Mouse (Mus musculus) CH12.LX (cell line): ENCODE data around the gene Rab8a. TPM values are rescaled to one million over a fixed set of nuclear protein-coding genes. Genes with fewer than 3 reads are reported as not detected.

ENCODE experiments used
- DNase-seq: peaks from one replicate; pipeline ENCODE4 v3.0.0-alpha.2; 2013; ENCODE audit errors: extremely low read depth
- H3K27ac ChIP-seq: 2 replicates; pipeline ENCODE4 v1.5.1; 2012; ENCODE audit warnings: low read depth, mild to moderate bottlenecking, control low read depth, moderate library complexity; ENCODE audit not compliant: insufficient read depth
- H3K27me3 ChIP-seq: replicated peaks from 2 replicates; pipeline ENCODE3; 2012; ENCODE audit warnings: inconsistent platforms
- H3K36me3 ChIP-seq, 2 experiments: replicated peaks in 1 of 2; 2 replicates each; pipeline versions ENCODE3 to v1.6.1; 2012; ENCODE audit warnings: inconsistent platforms in 1 of 2, low read length in 1 of 2, mild to moderate bottlenecking in 1 of 2, mixed read lengths in 1 of 2, moderate library complexity in 1 of 2; ENCODE audit not compliant: control insufficient read depth in 1 of 2, insufficient read depth in 1 of 2
- H3K4me1 ChIP-seq, 2 experiments: 2 replicates each; pipeline ENCODE4 v1.6.1; 2012; ENCODE audit warnings: inconsistent platforms in 1 of 2, moderate library complexity in 1 of 2; ENCODE audit not compliant: insufficient read depth in 2 of 2, control insufficient read depth in 1 of 2
- H3K4me2 ChIP-seq: 2 replicates; pipeline ENCODE4 v1.6.1; 2012; ENCODE audit warnings: low read depth, mild to moderate bottlenecking, control low read depth; ENCODE audit not compliant: poor library complexity, insufficient read depth, severe bottlenecking
- H3K4me3 ChIP-seq, 3 experiments: fragments of 150-350 bp in 1 of 3; sonication (generic) in 1 of 3; replicated peaks in 1 of 3; 2 replicates each; pipeline versions ENCODE3 to v1.5.1; 2011 to 2012; ENCODE audit warnings: low read depth in 2 of 3, low read length in 2 of 3, mild to moderate bottlenecking in 2 of 3, moderate library complexity in 2 of 3, control low read depth in 1 of 3, improper control_type of control experiment in 1 of 3, inconsistent platforms in 1 of 3, mixed read lengths in 1 of 3; ENCODE audit not compliant: poor library complexity in 1 of 3
- H3K79me2 ChIP-seq: replicated peaks from 2 replicates; pipeline ENCODE4 v1.6.1; 2012; ENCODE audit warnings: mild to moderate bottlenecking, moderate library complexity; ENCODE audit not compliant: control insufficient read depth, poor library complexity, insufficient read depth, severe bottlenecking; ENCODE audit errors: extremely low read depth
- H3K9ac ChIP-seq: 2 replicates; pipeline ENCODE4 v1.6.1; 2012; ENCODE audit warnings: low read depth, mild to moderate bottlenecking, control low read depth, moderate library complexity; ENCODE audit not compliant: insufficient read depth
- H3K9me3 ChIP-seq: replicated peaks from 2 replicates; pipeline ENCODE3; 2012; ENCODE audit warnings: low read length, inconsistent platforms, mixed read lengths
- BHLHE40 ChIP-seq: IDR thresholded peaks from 2 replicates; pipeline ENCODE4 v1.6.1; 2011; ENCODE audit warnings: mild to moderate bottlenecking, low read depth, low read length, improper control_type of control experiment
- CTCF ChIP-seq, 2 experiments: IDR thresholded peaks in 1 of 2; conservative IDR thresholded peaks in 1 of 2; 2 replicates each; pipeline ENCODE4 v1.5.1; 2011 to 2012; ENCODE audit warnings: low read depth in 2 of 2, low read length in 2 of 2, improper control_type of control experiment in 1 of 2, inconsistent platforms in 1 of 2, mild to moderate bottlenecking in 1 of 2, moderate library complexity in 1 of 2
- ELF1 ChIP-seq: IDR thresholded peaks from 2 replicates; pipeline ENCODE4 v1.6.1; 2014; ENCODE audit warnings: low read depth, mild to moderate bottlenecking, inconsistent platforms, low read length, improper control_type of control experiment
- GABPA ChIP-seq: IDR thresholded peaks from 2 replicates; pipeline ENCODE4 v1.6.1; 2012; ENCODE audit warnings: low read depth, low read length, improper control_type of control experiment, inconsistent platforms; ENCODE audit not compliant: insufficient replicate concordance
- HCFC1 ChIP-seq: IDR thresholded peaks from 2 replicates; pipeline ENCODE4 v1.6.1; 2012; ENCODE audit warnings: low read depth, mild to moderate bottlenecking, inconsistent platforms, low read length, improper control_type of control experiment
- IRF4 ChIP-seq: IDR thresholded peaks from 2 replicates; pipeline ENCODE4 v1.6.1; 2014; ENCODE audit warnings: low read depth, mild to moderate bottlenecking, inconsistent platforms, low read length, improper control_type of control experiment
- JUN ChIP-seq: IDR thresholded peaks from 2 replicates; pipeline ENCODE4 v1.6.1; 2011; ENCODE audit warnings: low read depth, mild to moderate bottlenecking, low read length, improper control_type of control experiment, moderate library complexity; ENCODE audit not compliant: insufficient read depth
- MAZ ChIP-seq: IDR thresholded peaks from 2 replicates; pipeline ENCODE4 v1.6.1; 2012; ENCODE audit warnings: low read depth, mild to moderate bottlenecking, inconsistent platforms, low read length, improper control_type of control experiment, moderate library complexity
- MEF2A ChIP-seq: IDR thresholded peaks from 2 replicates; pipeline ENCODE4 v1.6.1; 2014; ENCODE audit warnings: low read depth, mild to moderate bottlenecking, inconsistent platforms, low read length, improper control_type of control experiment, borderline replicate concordance
- RAD21 ChIP-seq: IDR thresholded peaks from 2 replicates; pipeline ENCODE4 v1.6.1; 2011; ENCODE audit warnings: low read depth, mild to moderate bottlenecking, low read length, improper control_type of control experiment, moderate library complexity
- RCOR1 ChIP-seq: conservative IDR thresholded peaks from 2 replicates; pipeline ENCODE4 v1.6.1; 2012; ENCODE audit warnings: low read depth, mild to moderate bottlenecking, inconsistent platforms, low read length, improper control_type of control experiment
- TBP ChIP-seq: conservative IDR thresholded peaks from 2 replicates; pipeline ENCODE4 v1.6.1; 2011; ENCODE audit warnings: low read depth, low read length, improper control_type of control experiment
- UBTF ChIP-seq: IDR thresholded peaks from 2 replicates; pipeline ENCODE4 v1.6.1; 2012; ENCODE audit warnings: low read depth, mild to moderate bottlenecking, inconsistent platforms, low read length, improper control_type of control experiment, moderate library complexity
- ZMIZ1 ChIP-seq: IDR thresholded peaks from 2 replicates; pipeline ENCODE4 v1.6.1; 2012; ENCODE audit warnings: low read depth, mild to moderate bottlenecking, inconsistent platforms, low read length, improper control_type of control experiment
- dilution Hi-C: fragments of 300-500 bp; cut with MboI; formaldehyde crosslinking; loops from 2 replicates; pipeline ENCODE4 v1.14.3; 2020; ENCODE audit warnings: low sequenced_read_pairs; ENCODE audit not compliant: extremely low pct_unique_long_range_greater_than_20kb, extremely low pct_ligation_motif_present
- in situ Hi-C: fragments of 300-500 bp; cut with MboI; formaldehyde crosslinking; loops from 3 replicates; pipeline ENCODE4 v1.14.3; 2019; ENCODE audit warnings: low sequenced_read_pairs, low pct_ligation_motif_present, low pct_unique_long_range_greater_than_20kb, mixed read lengths
- polyA plus RNA-seq: library from polyadenylated mRNA; unstranded; fragments of >175 nt; gene quantifications from 2 replicates; pipeline ENCODE4 v1.2.1, GENCODE M21; 2012; ENCODE audit warnings: low read depth; ENCODE audit not compliant: insufficient read length
- total RNA-seq, 2 experiments: library from RNA; depleted of rRNA; stranded (reverse); fragments of 300-350 nt in 1 of 2; fragments of >200 nt in 1 of 2; gene quantifications; 2 replicates each; pipeline ENCODE4 v1.2.3; 2012 to 2014

The Rab8a gene
- total and polyA plus RNA-seq, 3 experiments, result 102 to 190 (median 136) TPM

- TF ChIP-seq TBP, result peak; percentile 82
Observed at GRCm38 (mm10) chr8:72160707-72161697, at the start of gene Rab8a (continued).

- DNase-seq, result no peak
- TF ChIP-seq CTCF (conservative IDR thresholded peaks at IDR 0.05 in 1 of 2, IDR thresholded peaks at IDR 0.05 in 1 of 2; ENCODE audit: low read depth in 2 of 2, low read length in 2 of 2) (peak in 1 of 2 experiments; percentile 37; a peak in 2 of 4 replicates), RAD21 (peak; percentile 13), GABPA (no peak)
Observed at GRCm38 (mm10) chr8:72112486-72112885, 48.5 kb upstream of the Rab8a start.

GRCm38 (mm10) chr8:72115202-72115601, 45.8 kb upstream of the Rab8a start:
- no peak overlapping the region for H3K4me2 ChIP-seq
- H3K27me3 ChIP-seq, result no peaks in the 10 kb centered on the region
- peaks cover 5 to 6% of the 10 kb centered on the region in 2 experiments; a peak in 3 of 4 replicates for H3K4me1 ChIP-seq
- H3K9me3 ChIP-seq, result no peaks in the 10 kb centered on the region
- TF ChIP-seq HCFC1, result no peak
- no peak for TF ChIP-seq GABPA
- TF ChIP-seq MEF2A, result no peak
- no peak for TF ChIP-seq IRF4
- TF ChIP-seq MAZ, result no peak
- no peak for TF ChIP-seq UBTF
- no peak for TF ChIP-seq JUN
- no peak for TF ChIP-seq ZMIZ1
- TF ChIP-seq CTCF (conservative IDR thresholded peaks at IDR 0.05 in 1 of 2, IDR thresholded peaks at IDR 0.05 in 1 of 2; ENCODE audit: low read depth in 2 of 2, low read length in 2 of 2), result no peak
- TF ChIP-seq BHLHE40, result no peak
- TF ChIP-seq RCOR1, result no peak
- TF ChIP-seq ELF1, result no peak
- in situ Hi-C loops, result loop anchor here (25.0 kb wide), 1 partner anchor 978 kb away; no protein-coding TSS in a partner anchor
- no peak overlapping the region for H3K27ac ChIP-seq
- no peak overlapping the region for H3K9ac ChIP-seq
- H3K4me3 ChIP-seq, result no peak overlapping the region
- no peak for DNase-seq
- no peaks in the 10 kb centered on the region for H3K36me3 ChIP-seq
- dilution Hi-C loops, result no loop called here
- H3K79me2 ChIP-seq, result no peaks in the 10 kb centered on the region

More at GRCm38 (mm10) chr8:72112486-72112885, 48.5 kb upstream of the Rab8a start:
- dilution Hi-C loops, result no loop called here
- no peaks in the 10 kb centered on the region for H3K79me2 ChIP-seq
- H3K27me3 ChIP-seq, result no peaks in the 10 kb centered on the region
- in situ Hi-C loops, result loop anchor here (25.0 kb wide), 1 partner anchor 975 kb away; no protein-coding TSS in a partner anchor
- no peak overlapping the region for H3K27ac ChIP-seq
- H3K9me3 ChIP-seq, result no peaks in the 10 kb centered on the region
- no peak overlapping the region for H3K9ac ChIP-seq
- peaks cover 5 to 6% of the 10 kb centered on the region in 2 experiments; a peak in 3 of 4 replicates for H3K4me1 ChIP-seq
- H3K4me3 ChIP-seq, result no peak overlapping the region
- no peak overlapping the region for H3K4me2 ChIP-seq
- no peaks in the 10 kb centered on the region for H3K36me3 ChIP-seq
